Mouse (Mus musculus) testis, adult 2 months (tissue): Measurements from ENCODE around the gene Helq. TPM values are rescaled to one million over a fixed set of nuclear protein-coding genes. Genes with fewer than 3 reads are reported as not detected.

Experiments used
- H3K27ac ChIP-seq: fragments of 200-500 bp; 2 replicates; pipeline ENCODE4 v1.5.1; 2012; ENCODE audit warnings: low read depth, low read length; ENCODE audit not compliant: control insufficient read depth, insufficient read depth
- H3K27me3 ChIP-seq: fragments of 200-500 bp; 2 replicates; pipeline ENCODE4 v1.6.1; 2012; ENCODE audit warnings: mild to moderate bottlenecking, low read length, moderate library complexity; ENCODE audit not compliant: control insufficient read depth, insufficient read depth
- H3K36me3 ChIP-seq: fragments of 200-500 bp; 2 replicates; pipeline ENCODE4 v1.6.1; 2012; ENCODE audit warnings: mild to moderate bottlenecking, low read length; ENCODE audit not compliant: control insufficient read depth, insufficient read depth
- H3K4me1 ChIP-seq: fragments of 200-500 bp; 2 replicates; pipeline ENCODE4 v1.6.1; 2012; ENCODE audit warnings: low read length; ENCODE audit not compliant: control insufficient read depth, insufficient read depth
- H3K4me3 ChIP-seq: fragments of 200-500 bp; 2 replicates; pipeline ENCODE4 v1.5.1; 2012; ENCODE audit warnings: low read depth, mild to moderate bottlenecking, low read length, moderate library complexity, mixed read lengths; ENCODE audit not compliant: control insufficient read depth
- CTCF ChIP-seq: fragments of 200-500 bp; IDR thresholded peaks from 2 replicates; pipeline ENCODE4 v1.5.1; 2012; ENCODE audit warnings: low read depth, mild to moderate bottlenecking, inconsistent platforms, low read length, moderate library complexity; ENCODE audit not compliant: control insufficient read depth, insufficient read depth, insufficient replicate concordance
- POLR2A ChIP-seq: fragments of 200-500 bp; IDR thresholded peaks from 2 replicates; pipeline ENCODE4 v1.6.1; 2012; ENCODE audit warnings: low read depth, mild to moderate bottlenecking, inconsistent platforms, low read length, moderate library complexity; ENCODE audit not compliant: control insufficient read depth
- polyA plus RNA-seq: library from polyadenylated mRNA; depleted of rRNA; stranded (reverse); fragments of >200 nt; gene quantifications from 2 replicates; pipeline ENCODE4 v1.2.3, GENCODE M21; 2012

The Helq gene
- polyA plus RNA-seq, 1 experiment = 6.1 TPM

DNA sequence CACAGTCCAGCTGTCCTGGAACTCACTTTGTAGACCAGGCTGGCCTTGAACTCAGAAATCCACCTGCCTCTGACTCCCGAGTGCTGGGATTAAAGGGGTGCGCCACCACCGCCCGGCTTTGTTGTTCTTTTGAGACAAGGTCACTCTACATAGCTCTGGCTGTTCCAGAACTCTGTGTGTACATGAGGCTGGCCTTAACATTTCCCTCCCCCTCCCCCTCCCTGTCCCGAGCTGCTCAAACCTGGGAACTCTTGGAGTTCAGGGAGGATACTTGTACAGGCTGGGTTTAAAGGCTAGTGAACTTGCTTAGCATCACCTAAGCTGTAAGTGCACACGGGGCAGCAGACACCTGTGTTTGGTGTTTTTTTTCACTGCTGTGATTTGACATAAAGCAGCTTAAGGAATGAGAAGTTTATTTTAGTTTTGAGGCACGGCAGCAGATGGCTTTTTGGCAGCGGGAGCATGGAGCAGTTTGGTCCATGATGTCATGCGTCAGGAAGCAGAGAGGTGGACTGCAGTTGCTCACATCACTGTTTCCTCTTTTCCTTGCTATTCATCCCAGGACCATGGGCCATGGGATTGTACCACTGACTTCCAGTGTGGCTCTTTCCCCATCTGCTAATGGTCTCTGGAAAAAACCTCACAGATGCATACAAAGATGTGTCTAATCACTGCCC is 37.6 kb upstream of the Helq start:
- no peaks in the 10 kb centered on the region for H3K36me3 ChIP-seq
- TF ChIP-seq POLR2A = no peak
- no peak for TF ChIP-seq CTCF
- no peak overlapping the region for H3K4me3 ChIP-seq
- no peaks in the 10 kb centered on the region for H3K27me3 ChIP-seq
- no peaks in the 10 kb centered on the region for H3K4me1 ChIP-seq
- H3K27ac ChIP-seq = no peak overlapping the region

DNA sequence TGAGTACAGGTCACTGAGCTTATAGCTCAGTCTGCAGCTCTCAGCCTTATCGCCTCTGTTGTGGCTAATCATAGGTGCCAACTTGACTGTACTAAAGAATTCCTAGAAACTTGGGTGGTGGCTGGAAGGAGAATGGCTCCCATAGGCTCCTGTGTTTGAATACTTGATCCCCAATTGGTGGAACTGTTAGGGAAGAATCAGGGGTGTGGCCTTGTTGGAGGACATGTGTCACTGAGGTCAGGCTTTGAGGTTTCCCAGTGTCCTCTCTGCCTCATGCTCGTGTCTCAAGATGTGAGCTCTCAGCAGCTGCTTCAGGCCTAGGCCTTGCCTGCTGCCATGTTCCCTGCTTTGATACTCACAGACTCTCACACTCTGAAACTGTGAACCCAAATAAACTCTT is 35.4 kb upstream of the Helq start:
- no peaks in the 10 kb centered on the region for H3K27me3 ChIP-seq
- TF ChIP-seq POLR2A (no peak), CTCF (no peak)
- H3K27ac ChIP-seq = no peak overlapping the region
- no peak overlapping the region for H3K4me3 ChIP-seq
- no peaks in the 10 kb centered on the region for H3K4me1 ChIP-seq
- H3K36me3 ChIP-seq = no peaks in the 10 kb centered on the region

DNA sequence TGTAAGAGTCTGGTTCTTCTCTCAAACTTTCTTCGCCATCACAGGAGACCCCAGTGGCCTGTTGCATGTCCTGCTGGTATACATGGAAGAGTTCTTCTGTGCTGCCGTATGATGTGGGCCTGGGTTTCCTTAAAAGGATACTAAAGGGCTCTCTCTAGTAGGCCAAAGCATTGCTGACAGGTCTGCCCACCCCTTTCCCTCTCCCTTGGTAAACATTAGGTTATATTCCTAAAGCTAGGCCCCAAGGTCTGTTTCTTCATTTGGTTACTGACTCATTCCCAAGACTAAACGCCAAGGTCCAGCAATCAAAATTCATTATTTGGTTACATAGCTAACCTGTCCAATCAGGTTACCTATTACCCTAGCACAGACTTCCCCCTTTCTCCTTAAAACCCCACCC is 34.3 kb upstream of the Helq start:
- Histone ChIP-seq H3K27me3 (no peaks in the 10 kb centered on the region), H3K4me3 (no peak overlapping the region), H3K27ac (no peak overlapping the region), H3K4me1 (no peaks in the 10 kb centered on the region), H3K36me3 (no peaks in the 10 kb centered on the region)
- no peak for TF ChIP-seq POLR2A
- TF ChIP-seq CTCF = no peak

DNA sequence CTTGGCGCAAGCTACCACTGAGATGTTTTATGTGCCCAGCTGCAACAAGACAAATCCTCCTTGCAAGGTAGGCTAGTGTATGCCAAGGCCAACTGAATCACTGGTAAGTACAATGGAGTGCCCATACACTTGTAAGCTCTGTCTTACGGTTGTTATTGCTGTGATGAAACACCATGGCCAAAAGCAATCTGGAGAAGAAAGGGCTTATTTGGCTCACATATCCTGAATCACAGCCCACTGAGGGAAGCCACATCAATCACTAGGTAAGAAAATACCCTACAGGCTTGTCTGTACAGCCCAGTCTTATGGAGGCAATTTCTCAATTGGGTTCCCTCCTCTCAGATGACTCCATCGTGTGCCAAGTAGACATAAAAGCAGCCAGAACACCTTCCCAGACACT is 30.3 kb upstream of the Helq start:
- Histone ChIP-seq H3K4me1 (no peaks in the 10 kb centered on the region), H3K36me3 (no peaks in the 10 kb centered on the region), H3K27ac (no peak overlapping the region), H3K27me3 (no peaks in the 10 kb centered on the region), H3K4me3 (no peak overlapping the region)
- TF ChIP-seq POLR2A = no peak
- TF ChIP-seq CTCF = no peak

DNA sequence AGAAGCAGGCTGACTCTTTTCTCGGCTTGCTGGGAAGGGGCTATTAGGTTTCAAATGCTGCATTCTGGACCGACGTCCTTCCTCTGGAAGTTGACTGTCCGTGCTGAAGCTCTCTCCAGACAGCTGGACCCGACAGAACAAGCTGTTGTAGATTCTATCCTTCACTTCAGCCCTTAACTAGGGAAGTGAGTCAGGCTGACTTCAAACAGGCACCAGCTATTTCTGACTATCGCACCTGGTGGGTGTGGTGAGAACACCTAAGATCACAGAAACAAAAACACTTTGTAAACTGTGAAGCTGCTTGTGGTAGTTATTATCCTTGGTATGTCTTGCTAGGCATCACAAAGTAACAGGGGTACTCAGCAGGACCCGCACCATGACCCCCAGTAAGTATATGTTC is 28.1 kb upstream of the Helq start:
- TF ChIP-seq POLR2A (no peak), CTCF (no peak)
- H3K4me1 ChIP-seq = no peaks in the 10 kb centered on the region

DNA sequence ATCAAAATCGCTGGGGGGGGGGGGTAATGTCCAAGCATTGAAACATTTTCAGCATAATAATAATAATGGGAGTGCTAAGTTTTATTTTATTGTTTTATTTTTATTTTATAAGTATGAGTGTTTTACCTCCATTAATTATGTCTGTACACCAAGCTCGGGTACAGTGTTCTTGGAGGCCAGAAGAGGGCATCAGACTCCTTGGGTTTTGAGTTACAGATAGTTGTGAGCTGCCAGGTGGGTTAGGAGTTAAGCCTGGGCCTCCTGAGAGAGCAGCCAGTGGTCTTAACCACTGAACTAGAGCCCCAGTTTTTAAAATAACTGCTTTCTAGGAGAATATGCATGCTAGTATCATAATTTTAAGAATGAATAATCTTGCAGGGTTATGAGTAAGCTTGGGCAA is 27.6 kb upstream of the Helq start:
- no peak for TF ChIP-seq CTCF
- no peak for TF ChIP-seq POLR2A
- no peak overlapping the region for H3K4me3 ChIP-seq
- no peaks in the 10 kb centered on the region for H3K27me3 ChIP-seq
- H3K27ac ChIP-seq = no peak overlapping the region
- no peaks in the 10 kb centered on the region for H3K4me1 ChIP-seq
- no peaks in the 10 kb centered on the region for H3K36me3 ChIP-seq

More for the DNA sequence above, 28.1 kb upstream of the Helq start:
- Histone ChIP-seq H3K27ac (no peak overlapping the region), H3K4me3 (no peak overlapping the region), H3K27me3 (no peaks in the 10 kb centered on the region), H3K36me3 (no peaks in the 10 kb centered on the region)

DNA sequence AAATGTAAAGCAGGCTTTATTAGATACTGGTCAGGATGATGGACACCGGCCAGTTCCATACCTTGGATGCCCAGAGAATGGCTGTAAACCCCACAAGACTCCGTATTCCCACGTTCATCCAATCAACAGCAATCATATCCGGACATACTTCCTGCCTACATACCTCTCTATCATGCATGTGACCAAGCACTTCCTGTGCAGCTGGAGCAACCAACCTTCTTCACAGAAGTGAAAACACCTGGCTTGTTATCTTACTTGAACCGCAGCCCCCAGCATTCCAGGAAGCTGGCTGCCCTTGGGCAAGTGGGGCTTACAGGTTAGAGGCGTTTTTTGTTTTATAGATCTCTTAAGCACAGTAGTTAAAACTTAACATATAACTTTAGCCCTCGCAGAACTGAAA is 24.4 kb upstream of the Helq start:
- Histone ChIP-seq H3K36me3 (no peaks in the 10 kb centered on the region; the same call in 1 of the 2 replicates), H3K4me3 (no peak overlapping the region), H3K27me3 (no peaks in the 10 kb centered on the region), H3K27ac (no peak overlapping the region), H3K4me1 (no peaks in the 10 kb centered on the region)
- TF ChIP-seq POLR2A (no peak), CTCF (no peak)

DNA sequence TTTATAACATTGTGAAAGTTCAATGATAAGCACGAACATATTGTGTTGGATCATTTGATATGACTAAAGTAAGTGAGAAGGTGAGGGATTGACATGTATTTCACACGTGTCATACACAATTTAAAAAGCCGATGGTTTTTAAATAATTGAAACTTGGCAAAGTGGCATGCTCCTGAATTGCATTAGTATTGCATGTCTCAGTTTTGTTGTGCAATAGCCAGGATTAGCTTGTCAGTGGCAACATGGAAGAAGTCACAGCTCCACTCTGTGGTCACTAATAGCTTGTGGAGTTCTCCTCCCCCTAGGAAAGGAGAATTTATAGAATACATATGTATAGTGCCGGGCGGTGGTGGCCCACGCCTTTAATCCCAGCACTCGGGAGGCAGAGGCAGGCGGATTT is 23.0 kb upstream of the Helq start:
- H3K36me3 ChIP-seq = no peaks in the 10 kb centered on the region; the same call in 1 of the 2 replicates
- no peak overlapping the region for H3K4me3 ChIP-seq
- TF ChIP-seq POLR2A (no peak), CTCF (no peak)
- no peaks in the 10 kb centered on the region for H3K4me1 ChIP-seq
- no peaks in the 10 kb centered on the region for H3K27me3 ChIP-seq
- H3K27ac ChIP-seq = no peak overlapping the region
